Mouse (Mus musculus) hindbrain, embryonic 16.5 days (tissue): ENCODE data around the gene Txndc16. TPM values are rescaled to one million over a fixed set of nuclear protein-coding genes. Genes with fewer than 3 reads are reported as not detected.

ENCODE experiments used
- ATAC-seq: fragments of 200-750 bp; cut with Nextera tagmentation; 2 replicates; pipeline ENCODE4 v1.8.0; 2017; ENCODE audit warnings: moderate TSS enrichment, moderate library complexity
- H3K27ac ChIP-seq: fragments of 300-500 bp; sonication (generic); 2 replicates; pipeline ENCODE4 v1.5.1; 2014; ENCODE audit warnings: low read depth, mild to moderate bottlenecking, control low read depth, low read length, moderate library complexity
- H3K27me3 ChIP-seq: fragments of 300-500 bp; sonication (generic); replicated peaks from 2 replicates; pipeline ENCODE4 v1.6.1; 2014; ENCODE audit warnings: low read length; ENCODE audit not compliant: control insufficient read depth, insufficient read depth
- H3K36me3 ChIP-seq: fragments of 300-500 bp; sonication (generic); 2 replicates; pipeline ENCODE4 v1.6.1; 2014; ENCODE audit warnings: mild to moderate bottlenecking, low read length, moderate library complexity, mixed read lengths; ENCODE audit not compliant: control insufficient read depth, insufficient read depth
- H3K4me1 ChIP-seq: fragments of 300-500 bp; sonication (generic); 2 replicates; pipeline ENCODE4 v1.6.1; 2014; ENCODE audit warnings: low read depth, low read length; ENCODE audit not compliant: control insufficient read depth, insufficient read depth
- H3K4me2 ChIP-seq: fragments of 300-500 bp; sonication (generic); 2 replicates; pipeline ENCODE4 v1.6.1; 2014; ENCODE audit warnings: mild to moderate bottlenecking, low read length, control low read depth, moderate library complexity
- H3K4me3 ChIP-seq: fragments of 300-500 bp; sonication (generic); 2 replicates; pipeline ENCODE4 v1.5.1; 2014; ENCODE audit warnings: mild to moderate bottlenecking, low read length, control low read depth, moderate library complexity
- H3K9ac ChIP-seq: fragments of 300-500 bp; sonication (generic); 2 replicates; pipeline ENCODE4 v1.6.1; 2014; ENCODE audit warnings: low read depth, mild to moderate bottlenecking, control low read depth, low read length, moderate library complexity
- H3K9me3 ChIP-seq: fragments of 300-500 bp; sonication (generic); 2 replicates; pipeline ENCODE4 v1.6.1; 2014; ENCODE audit warnings: mild to moderate bottlenecking, low read length, moderate library complexity; ENCODE audit not compliant: control insufficient read depth
- WGBS: fragments of 180-500 bp; shearing (Covaris S2); extraction: QIAGEN DNeasy Blood & Tissue Kit; methylation state at CpG from one replicate; pipeline ENCODE4 v1.1.7; 2014; 5-methylcytosine and 5-hydroxymethylcytosine counted together
- polyA plus RNA-seq: library from polyadenylated mRNA; unstranded; fragments of >200 nt; fragmentation: Nextera tagmentation; extraction: Ambion mirVana; gene quantifications from 2 replicates; pipeline ENCODE4 v1.2.1, GENCODE M21; 2015

The Txndc16 gene
- polyA plus RNA-seq, 1 experiment from 2014 or later, result 37.1 TPM

DNA sequence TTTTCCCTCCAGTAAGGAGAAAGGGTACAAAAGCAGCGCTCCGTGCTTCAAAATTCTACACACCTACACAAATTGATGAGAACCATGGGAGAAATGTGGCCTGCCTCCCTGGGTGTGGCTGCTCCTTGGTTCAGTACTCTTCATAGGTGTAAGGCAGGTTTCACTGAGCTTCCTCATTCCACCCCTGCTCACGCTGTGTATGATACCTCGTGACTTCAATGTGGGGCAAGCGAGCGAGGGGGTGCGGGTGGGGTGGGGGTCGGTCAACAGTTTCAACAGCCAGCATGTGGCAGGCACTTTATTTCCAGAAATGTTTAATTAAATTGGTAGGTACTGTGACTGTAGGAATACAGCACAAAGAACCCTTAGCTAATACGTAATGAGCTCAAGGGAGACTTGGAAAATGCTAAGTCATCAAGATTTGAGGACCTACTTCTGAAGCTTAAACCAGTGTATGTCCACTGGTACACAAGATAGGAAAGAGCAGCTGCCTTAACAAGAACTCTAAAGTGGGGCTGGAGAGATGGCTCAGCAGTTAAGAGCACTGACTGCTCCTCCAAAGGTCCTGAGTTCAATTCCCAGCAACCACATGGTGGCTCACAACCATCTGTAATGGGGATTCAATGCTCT is 3.3 kb downstream of the Txndc16 start:
- Histone ChIP-seq H3K27me3 (no peaks in the 10 kb centered on the region), H3K4me3 (no peak overlapping the region), H3K27ac (no peak overlapping the region), H3K9ac (no peak overlapping the region), H3K4me2 (no peak overlapping the region), H3K9me3 (no peaks in the 10 kb centered on the region), H3K4me1 (peaks cover 13% of the 10 kb centered on the region), H3K36me3 (no peaks in the 10 kb centered on the region)
- no peak for ATAC-seq
- 93% methylated on average over 9 of the region's 9 CpGs for WGBS

DNA sequence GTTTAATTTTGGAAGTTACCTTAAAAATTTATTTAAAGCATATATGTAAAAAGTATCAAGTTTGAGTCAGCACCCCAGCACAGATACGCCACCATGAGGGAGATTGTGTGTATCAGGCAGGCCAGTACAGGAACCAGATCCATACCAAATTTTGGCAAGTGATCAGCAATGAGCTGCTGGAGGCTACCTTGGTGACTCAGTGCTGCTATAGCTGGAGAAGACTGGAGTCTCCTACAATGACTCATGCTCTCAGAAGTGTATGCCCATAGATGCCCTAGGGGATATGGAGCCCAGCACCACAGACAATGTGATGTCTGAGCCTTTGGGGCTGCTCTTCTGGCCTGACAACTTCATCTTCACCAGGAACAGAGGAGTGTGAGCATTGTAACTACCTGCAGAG is 8.7 kb downstream of the Txndc16 start:
- ATAC-seq, result no peak
- no peak overlapping the region for H3K4me2 ChIP-seq
- 97% methylated on average over 1 of the region's 1 CpGs for WGBS

DNA sequence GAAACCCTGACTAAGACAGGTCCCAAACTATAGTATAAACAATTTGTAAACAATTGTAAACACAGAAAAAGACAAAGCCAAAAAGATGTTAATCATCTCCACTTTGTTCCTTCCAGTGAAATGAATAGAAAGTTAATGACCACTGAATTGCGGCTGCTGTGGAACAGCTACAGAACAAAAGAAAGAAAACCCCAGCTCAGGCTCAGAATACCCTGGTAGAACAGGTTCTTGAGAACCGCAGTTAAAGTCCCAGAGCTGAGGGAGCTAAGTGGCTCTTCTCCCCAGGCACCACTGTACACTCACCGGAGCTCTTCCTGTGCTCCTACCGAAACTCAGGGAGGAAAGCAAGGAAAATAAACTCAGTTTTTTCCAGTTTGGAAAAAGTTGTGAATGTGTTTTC is 9.4 kb downstream of the Txndc16 start:
- Histone ChIP-seq H3K27ac (no peak overlapping the region), H3K4me1 (no peaks in the 10 kb centered on the region), H3K36me3 (0 out of 2 replicates have a peak, but pooled peaks cover under 1% of the 10 kb centered on the region), H3K4me2 (no peak overlapping the region), H3K9me3 (no peaks in the 10 kb centered on the region), H3K4me3 (no peak overlapping the region), H3K27me3 (no peaks in the 10 kb centered on the region), H3K9ac (no peak overlapping the region)
- 68% methylated on average over 4 of the region's 4 CpGs for WGBS
- no peak for ATAC-seq

More for the DNA sequence above, 8.7 kb downstream of the Txndc16 start:
- H3K9me3 ChIP-seq, result no peaks in the 10 kb centered on the region
- no peak overlapping the region for H3K4me3 ChIP-seq
- no peak overlapping the region for H3K27ac ChIP-seq
- H3K9ac ChIP-seq, result no peak overlapping the region
- no peaks in the 10 kb centered on the region for H3K4me1 ChIP-seq
- H3K27me3 ChIP-seq, result no peaks in the 10 kb centered on the region
- H3K36me3 ChIP-seq, result no peaks in the 10 kb centered on the region

DNA sequence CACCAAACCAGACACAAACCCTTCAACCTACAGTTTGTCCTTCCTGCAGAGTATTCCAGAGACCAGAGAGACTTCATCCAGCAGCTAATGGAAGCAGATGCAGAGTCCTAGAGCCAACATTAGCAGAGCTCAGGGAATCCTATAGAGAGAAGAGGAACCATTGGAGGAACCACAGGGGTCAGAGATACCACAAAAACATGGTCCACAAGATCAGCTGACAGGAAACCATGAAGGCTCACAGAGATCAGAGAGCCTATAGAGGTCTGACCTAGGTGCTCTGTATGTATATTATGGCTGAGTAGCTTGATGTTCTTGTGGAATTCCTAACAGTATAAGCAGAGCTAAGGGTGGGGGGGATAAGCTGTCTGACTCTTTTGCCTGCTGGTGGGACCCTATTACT is 19.5 kb downstream of the Txndc16 start:
- no peak for ATAC-seq

DNA sequence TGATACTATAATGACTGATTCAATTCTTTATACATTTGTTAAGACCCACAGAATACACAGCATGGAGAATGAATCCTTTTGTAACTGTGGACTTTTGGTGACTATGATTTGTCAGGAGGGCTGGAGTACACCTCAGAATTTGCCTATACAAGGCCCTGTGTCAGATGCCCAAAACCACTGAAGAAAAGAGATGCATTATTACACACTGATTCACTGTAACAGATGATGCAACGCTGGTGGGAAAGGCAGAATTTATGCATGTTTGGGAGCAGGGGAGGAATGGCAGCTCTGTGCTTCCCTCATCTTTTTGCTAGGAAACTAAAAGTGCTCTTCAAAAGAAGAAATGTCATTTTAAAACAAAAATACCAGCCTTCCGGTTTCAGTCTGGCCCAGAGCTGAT is 29.1 kb downstream of the Txndc16 start:
- no peak for ATAC-seq
- WGBS, result 85% methylated on average over 2 of the region's 2 CpGs

More for the DNA sequence above, 19.5 kb downstream of the Txndc16 start:
- H3K36me3 ChIP-seq, result 0 out of 2 replicates have a peak, but pooled peaks cover 4% of the 10 kb centered on the region
- no peak overlapping the region for H3K27ac ChIP-seq
- no peak overlapping the region for H3K4me2 ChIP-seq
- no peak overlapping the region for H3K9ac ChIP-seq
- H3K27me3 ChIP-seq, result no peaks in the 10 kb centered on the region
- no peaks in the 10 kb centered on the region for H3K4me1 ChIP-seq
- no peak overlapping the region for H3K4me3 ChIP-seq
- H3K9me3 ChIP-seq, result no peaks in the 10 kb centered on the region

DNA sequence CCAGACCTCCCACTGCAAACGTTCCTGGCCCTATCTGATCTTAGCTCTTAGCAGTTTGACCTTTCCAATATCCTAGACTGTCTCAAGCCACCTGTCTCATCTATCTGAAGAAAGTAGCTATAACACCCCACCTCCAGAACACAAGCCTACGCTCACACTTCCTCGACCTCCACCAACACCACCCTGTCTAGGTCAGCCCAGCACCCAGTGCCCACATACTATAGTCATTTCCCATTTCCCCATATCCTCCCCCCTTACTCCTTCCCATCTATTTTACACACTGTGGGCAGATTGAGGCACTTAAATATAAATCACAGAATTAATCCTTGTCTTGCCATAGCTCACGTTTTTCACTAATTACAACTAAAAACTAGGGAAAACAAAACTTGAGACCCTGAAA is 38.5 kb downstream of the Txndc16 start:
- WGBS, result 92% methylated on average over 4 of the region's 4 CpGs
- no peaks in the 10 kb centered on the region for H3K9me3 ChIP-seq
- H3K9ac ChIP-seq, result no peak overlapping the region
- no peak for ATAC-seq
- no peak overlapping the region for H3K4me2 ChIP-seq
- no peak overlapping the region for H3K4me3 ChIP-seq
- H3K27me3 ChIP-seq, result no peaks in the 10 kb centered on the region
- H3K36me3 ChIP-seq, result peaks cover 9% of the 10 kb centered on the region; the same call in 1 of the 2 replicates
- no peaks in the 10 kb centered on the region for H3K4me1 ChIP-seq
- H3K27ac ChIP-seq, result no peak overlapping the region

More for the DNA sequence above, 29.1 kb downstream of the Txndc16 start:
- Histone ChIP-seq H3K9ac (no peak overlapping the region), H3K4me1 (no peaks in the 10 kb centered on the region), H3K36me3 (peaks cover 5% of the 10 kb centered on the region; the same call in 1 of the 2 replicates), H3K9me3 (peaks cover 2% of the 10 kb centered on the region; the same call in 1 of the 2 replicates), H3K4me3 (no peak overlapping the region), H3K27ac (no peak overlapping the region), H3K27me3 (no peaks in the 10 kb centered on the region), H3K4me2 (no peak overlapping the region)

DNA sequence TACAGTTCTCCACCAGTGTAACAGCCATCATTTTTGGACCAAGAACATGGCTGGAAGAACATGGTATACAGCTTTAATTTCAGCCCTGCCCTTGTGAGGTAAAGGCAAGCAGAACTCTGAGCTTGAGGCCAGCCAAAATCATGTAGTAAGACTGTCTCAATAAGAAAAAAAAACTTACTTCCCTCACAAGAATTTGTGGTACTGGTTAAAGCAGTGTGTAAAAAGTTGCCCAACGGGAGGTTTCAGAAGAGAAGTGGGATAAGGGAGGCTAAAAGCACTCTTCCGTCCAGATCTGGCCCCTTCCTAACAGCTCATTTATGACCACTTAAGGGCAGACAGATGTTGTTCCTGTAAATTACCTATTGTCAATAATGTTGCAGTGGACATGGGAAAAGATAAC is 40.5 kb downstream of the Txndc16 start:
- WGBS, result 98% methylated on average over 2 of the region's 2 CpGs
- no peak for ATAC-seq

DNA sequence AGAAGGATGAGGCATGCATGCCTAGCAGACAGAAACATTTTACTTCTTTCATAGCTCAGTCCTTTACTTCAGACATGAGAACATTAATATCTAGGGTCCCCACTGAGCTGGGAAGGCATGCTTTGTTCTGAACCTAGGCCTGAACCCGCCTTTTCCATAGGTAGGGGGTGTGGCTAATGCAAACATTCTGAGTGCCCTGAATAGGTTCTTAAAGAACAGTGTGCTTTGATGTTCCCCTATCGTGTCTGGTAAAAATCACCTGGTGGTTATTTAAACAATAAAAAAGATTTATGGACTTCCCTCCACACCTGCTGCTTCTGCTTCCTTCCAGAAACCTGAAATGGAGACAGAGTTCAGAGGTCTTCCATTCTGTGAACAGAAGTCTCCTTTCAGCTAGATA is 40.9 kb downstream of the Txndc16 start:
- no peak for ATAC-seq
- Histone ChIP-seq H3K4me1 (no peaks in the 10 kb centered on the region), H3K4me3 (no peak overlapping the region), H3K4me2 (no peak overlapping the region), H3K27me3 (no peaks in the 10 kb centered on the region), H3K27ac (no peak overlapping the region), H3K36me3 (peaks cover 9% of the 10 kb centered on the region; the same call in 1 of the 2 replicates), H3K9me3 (no peaks in the 10 kb centered on the region), H3K9ac (no peak overlapping the region)
- WGBS, result 70% methylated on average over 2 of the region's 2 CpGs

More for the DNA sequence above, 40.5 kb downstream of the Txndc16 start:
- Histone ChIP-seq H3K27ac (no peak overlapping the region), H3K4me1 (no peaks in the 10 kb centered on the region), H3K9me3 (no peaks in the 10 kb centered on the region), H3K4me2 (no peak overlapping the region), H3K9ac (no peak overlapping the region), H3K27me3 (no peaks in the 10 kb centered on the region), H3K4me3 (no peak overlapping the region), H3K36me3 (peaks cover 9% of the 10 kb centered on the region; the same call in 1 of the 2 replicates)

DNA sequence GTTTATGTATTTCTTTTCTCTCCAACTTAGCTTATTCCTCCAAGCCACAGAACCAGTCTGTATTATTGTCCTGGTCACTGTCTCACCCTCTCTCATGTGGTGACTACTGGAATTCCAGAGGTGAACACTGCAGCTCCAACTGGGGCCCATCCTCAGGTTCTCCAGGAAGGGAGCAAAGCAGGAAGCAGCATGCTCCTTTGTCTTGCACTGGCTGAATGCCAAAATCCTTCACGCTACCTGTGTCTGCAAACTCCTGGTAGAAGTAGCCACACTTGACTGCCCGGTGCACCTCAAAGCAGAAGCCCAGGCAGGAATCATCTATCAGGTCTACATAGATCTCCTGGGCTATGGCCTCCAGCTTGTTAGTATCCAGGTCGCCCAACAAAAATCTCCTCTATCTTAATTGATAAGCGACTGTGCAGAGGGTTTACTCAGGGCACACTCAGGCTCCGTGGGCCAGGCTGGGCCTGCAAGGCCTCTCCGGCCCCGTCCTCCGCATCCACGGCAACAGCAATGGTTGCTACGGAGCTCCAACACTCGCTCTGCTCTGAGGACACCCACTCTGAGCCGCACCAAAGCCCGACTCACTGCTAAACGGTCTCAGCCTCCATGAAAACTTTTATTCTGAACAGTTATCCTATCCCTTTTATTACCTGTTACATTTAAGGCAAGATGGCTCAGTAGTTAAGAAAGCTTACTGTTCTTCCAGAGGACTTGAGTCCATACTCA is 45.0 kb downstream of the Txndc16 start:
- H3K36me3 ChIP-seq, result 0 out of 2 replicates have a peak, but pooled peaks cover 2% of the 10 kb centered on the region
- H3K4me1 ChIP-seq, result no peaks in the 10 kb centered on the region
- H3K27ac ChIP-seq, result no peak overlapping the region
- H3K27me3 ChIP-seq, result no peaks in the 10 kb centered on the region
- no peaks in the 10 kb centered on the region for H3K9me3 ChIP-seq
- WGBS, result 66% methylated on average over 14 of the region's 14 CpGs
- ATAC-seq, result no peak
- no peak overlapping the region for H3K4me2 ChIP-seq
- no peak overlapping the region for H3K4me3 ChIP-seq
- no peak overlapping the region for H3K9ac ChIP-seq
